In genomic region chrX:159414829-159415673, GRCm38 (mm10) we compare ENCODE assay signal across 8 mouse cellular contexts. TPM values are rescaled to one million over a fixed set of nuclear protein-coding genes. Genes with fewer than 3 reads are reported as not detected.
DNase-seq lines count a peak whose midpoint lies in the region; ATAC-seq and TF ChIP-seq lines count a peak whose summit lies in the region.

No protein-coding gene starts in this region.

- H3K36me3 ChIP-seq in kidney, embryonic 15.5 days, result no peaks in the 10 kb centered on the region
- H3K36me3 ChIP-seq in intestine, embryonic 16.5 days (ENCODE audit: control insufficient read depth, insufficient read depth, low read length), result no peaks in the 10 kb centered on the region
- no peaks in the 10 kb centered on the region for H3K36me3 ChIP-seq in liver, embryonic 14.5 days (replicated peaks; ENCODE audit: control insufficient read depth, insufficient read depth, low read depth)

- H3K4me2 ChIP-seq in kidney, embryonic 15.5 days, result peak overlapping the region; percentile 92
- H3K4me2 ChIP-seq in intestine, embryonic 16.5 days (ENCODE audit: low read depth, low read length), result peak overlapping the region; percentile 90
- H3K4me2 ChIP-seq in liver, embryonic 14.5 days (ENCODE audit: low read depth), result peak overlapping the region; percentile 65

- H3K27me3 ChIP-seq in kidney, embryonic 15.5 days, result peaks cover 46% of the 10 kb centered on the region
- H3K27me3 ChIP-seq in intestine, embryonic 16.5 days (replicated peaks; ENCODE audit: control insufficient read depth, insufficient read depth, low read length), result peaks cover 21% of the 10 kb centered on the region
- peaks cover 34% of the 10 kb centered on the region for H3K27me3 ChIP-seq in liver, embryonic 14.5 days (ENCODE audit: control insufficient read depth, insufficient read depth, low read length)

- WGBS in kidney, embryonic 15.5 days, result 22% methylated on average over 57 of the region's 65 CpGs
- 14% methylated on average over 50 of the region's 65 CpGs for WGBS in intestine, embryonic 16.5 days
- 15% methylated on average over 60 of the region's 65 CpGs for WGBS in liver, embryonic 14.5 days (ENCODE audit: insufficient replicate concordance)

- DNase-seq in kidney, adult 9 months, result no peak
- no peak for DNase-seq in liver, embryonic 14.5 days (ENCODE audit: low read depth in 3 of 3, low spot score in 3 of 3)
- peak; percentile 17 for DNase-seq in right cerebral cortex, postnatal 14 days

- no peak overlapping the region for H3K27ac ChIP-seq in kidney, embryonic 15.5 days
- H3K27ac ChIP-seq in bone marrow macrophage, adult 2 months (ENCODE audit: insufficient read depth, low read depth, low read length), result no peak overlapping the region
- no peak overlapping the region for H3K27ac ChIP-seq in embryonic fibroblast, embryonic 13.5 days (ENCODE audit: insufficient read depth, low read length)
- H3K27ac ChIP-seq in intestine, embryonic 16.5 days (ENCODE audit: low read length), result no peak overlapping the region
- no peak overlapping the region for H3K27ac ChIP-seq in liver, embryonic 14.5 days

- peak overlapping the region; percentile 56 for H3K4me3 ChIP-seq in kidney, embryonic 15.5 days (replicated peaks)
- peak overlapping the region; percentile 51 for H3K4me3 ChIP-seq in bone marrow macrophage, adult 2 months (ENCODE audit: insufficient read depth, low read length)
- H3K4me3 ChIP-seq in embryonic fibroblast, embryonic 13.5 days (ENCODE audit: insufficient read depth, low read length), result peak overlapping the region; percentile 35
- peak overlapping the region; percentile 55 for H3K4me3 ChIP-seq in intestine, embryonic 16.5 days (ENCODE audit: low read length)
- H3K4me3 ChIP-seq in liver, embryonic 14.5 days (ENCODE audit: insufficient read depth in 1 of 2, low read depth in 2 of 2, low read length in 2 of 2), result peak overlapping the region; percentile 17 to 48

- H3K4me1 ChIP-seq in kidney, embryonic 15.5 days, result peaks cover 5% of the 10 kb centered on the region; the same call in 1 of the 2 replicates
- no peaks in the 10 kb centered on the region for H3K4me1 ChIP-seq in bone marrow macrophage, adult 2 months (ENCODE audit: control insufficient read depth, insufficient read depth, low read length)
- H3K4me1 ChIP-seq in embryonic fibroblast, embryonic 13.5 days (ENCODE audit: control insufficient read depth, insufficient read depth, low read length), result no peaks in the 10 kb centered on the region
- H3K4me1 ChIP-seq in intestine, embryonic 16.5 days (ENCODE audit: control insufficient read depth, insufficient read depth, low read length), result no peaks in the 10 kb centered on the region
- H3K4me1 ChIP-seq in liver, embryonic 14.5 days (replicated peaks; ENCODE audit: control insufficient read depth in 2 of 2, insufficient read depth in 2 of 2, low read length in 1 of 2), result no peaks in the 10 kb centered on the region

- no peak for TF ChIP-seq POLR2A in bone marrow macrophage, adult 2 months (IDR thresholded peaks at IDR 0.05; ENCODE audit: borderline replicate concordance, low read depth, low read length)
- no peak for TF ChIP-seq POLR2A in embryonic fibroblast, embryonic 13.5 days (IDR thresholded peaks at IDR 0.05; ENCODE audit: low read depth, low read length)

- no peaks in the 10 kb centered on the region for H3K9me3 ChIP-seq in kidney, embryonic 15.5 days (replicated peaks)
- H3K9me3 ChIP-seq in intestine, embryonic 16.5 days (ENCODE audit: control insufficient read depth, low read length), result no peaks in the 10 kb centered on the region
- H3K9me3 ChIP-seq in liver, embryonic 14.5 days (ENCODE audit: control insufficient read depth, low read length), result no peaks in the 10 kb centered on the region

- ATAC-seq in kidney, embryonic 15.5 days (replicated peaks; ENCODE audit: low FRiP score), result peak; percentile 70
- ATAC-seq in intestine, embryonic 16.5 days, result peak; percentile 40
- no peak for ATAC-seq in liver, embryonic 14.5 days (ENCODE audit: insufficient read depth)
- no peak for ATAC-seq in erythroblast, adult 5-6 weeks (replicated peaks; ENCODE audit: low FRiP score, poor library complexity, severe bottlenecking)

- no peak for TF ChIP-seq EP300 in liver, embryonic 14.5 days (IDR thresholded peaks at IDR 0.05; ENCODE audit: low read depth)

- no peak for TF ChIP-seq CTCF in bone marrow macrophage, adult 2 months (IDR thresholded peaks at IDR 0.05; ENCODE audit: low read depth, low read length)
- TF ChIP-seq CTCF in embryonic fibroblast, embryonic 13.5 days (IDR thresholded peaks at IDR 0.05; ENCODE audit: borderline replicate concordance, insufficient read depth, low read length), result no peak
- TF ChIP-seq CTCF in liver, embryonic 14.5 days (IDR thresholded peaks at IDR 0.05; ENCODE audit: low read depth), result no peak

- H3K9ac ChIP-seq in kidney, embryonic 15.5 days, result peak overlapping the region; percentile 14; the same call in 1 of the 2 replicates
- 0 out of 2 replicates have a peak overlapping the region, but pooled peaks have one; percentile 10 for H3K9ac ChIP-seq in intestine, embryonic 16.5 days (ENCODE audit: low read depth, low read length)
- no peak overlapping the region for H3K9ac ChIP-seq in liver, embryonic 14.5 days (replicated peaks)

RNA-seq across cellular contexts. Expression of gene Map7d2, which starts 0.7 kb away (rescaled TPM):
- 2.7 and 3.5 TPM in 2 replicates for polyA plus RNA-seq in kidney, embryonic 15.5 days (2015; fragmentation: Nextera tagmentation; extraction: Ambion mirVana)
- not detected in 2 replicates for polyA plus RNA-seq in bone marrow macrophage, adult 2 months (2012; ENCODE audit: insufficient read depth, insufficient read length, missing spikeins)
- polyA plus RNA-seq in embryonic fibroblast, embryonic 13.5 days (2011; ENCODE audit: insufficient read length, low read depth, missing spikeins), result 0.23 TPM in 1 of 2 replicates, not detected in the other
- 1.3 TPM in 2 replicates for polyA plus RNA-seq in intestine, embryonic 16.5 days (2015; fragmentation: Nextera tagmentation; extraction: Ambion mirVana)
- 0.02 TPM in 1 of 2 replicates, not detected in the other for polyA plus RNA-seq in liver, embryonic 14.5 days (2012; rRNA removed)
- not detected in 2 replicates for polyA plus RNA-seq in liver, embryonic 14.5 days (2014; fragmentation: Nextera tagmentation; extraction: Ambion mirVana)
- total RNA-seq in erythroblast, adult 5-6 weeks (2015; ENCODE audit: low replicate concordance), result not detected in 2 replicates
- total RNA-seq in erythroblast, adult 5-6 weeks (2017; ENCODE audit: low replicate concordance), result 0.43 TPM in 1 of 2 replicates, not detected in the other

RNA-seq across cellular contexts. Expression of gene Eif1ax, which starts 43.1 kb away (rescaled TPM):
- 132 and 146 TPM in 2 replicates for polyA plus RNA-seq in kidney, embryonic 15.5 days (2015; fragmentation: Nextera tagmentation; extraction: Ambion mirVana)
- polyA plus RNA-seq in bone marrow macrophage, adult 2 months (2012; ENCODE audit: insufficient read depth, insufficient read length, missing spikeins), result 20.6 and 25.1 TPM in 2 replicates
- polyA plus RNA-seq in embryonic fibroblast, embryonic 13.5 days (2011; ENCODE audit: insufficient read length, low read depth, missing spikeins), result 67.6 and 73.7 TPM in 2 replicates
- polyA plus RNA-seq in intestine, embryonic 16.5 days (2015; fragmentation: Nextera tagmentation; extraction: Ambion mirVana), result 95.2 and 110 TPM in 2 replicates
- polyA plus RNA-seq in liver, embryonic 14.5 days (2012; rRNA removed), result 6.4 and 66.9 TPM in 2 replicates
- 74.5 and 75.5 TPM in 2 replicates for polyA plus RNA-seq in liver, embryonic 14.5 days (2014; fragmentation: Nextera tagmentation; extraction: Ambion mirVana)
- total RNA-seq in erythroblast, adult 5-6 weeks (2015; ENCODE audit: low replicate concordance), result 10.0 and 20.1 TPM in 2 replicates
- total RNA-seq in erythroblast, adult 5-6 weeks (2017; ENCODE audit: low replicate concordance), result 8.6 and 10.5 TPM in 2 replicates

Comparison
In these comparisons a context has a peak if more than half of its experiments do, and no peak if none do; other contexts are left out.
1. ATAC-seq: peak in kidney, embryonic 15.5 days (single experiment) and intestine, embryonic 16.5 days (single experiment); none in liver, embryonic 14.5 days (single experiment) and erythroblast, adult 5-6 weeks (single experiment).
2. Peak in every context shown above with its lines, with median percentiles within 50 percentile points of each other: H3K4me2 ChIP-seq and H3K4me3 ChIP-seq.